Mouse (Mus musculus) spleen, adult 2 months (tissue): ENCODE measurements around the gene Gm20388.

Source experiments
- CTCF ChIP-seq: fragments of 200-500 bp; IDR thresholded peaks from 2 replicates; pipeline ENCODE4 v1.5.1; 2011; ENCODE audit warnings: mild to moderate bottlenecking, inconsistent platforms; ENCODE audit not compliant: insufficient read depth, insufficient read length, insufficient replicate concordance; ENCODE audit errors: extremely low read depth
- POLR2A ChIP-seq: fragments of 200-500 bp; IDR thresholded peaks from 2 replicates; pipeline ENCODE4 v1.6.1; 2011; ENCODE audit warnings: low read depth, low read length, inconsistent platforms

DNA sequence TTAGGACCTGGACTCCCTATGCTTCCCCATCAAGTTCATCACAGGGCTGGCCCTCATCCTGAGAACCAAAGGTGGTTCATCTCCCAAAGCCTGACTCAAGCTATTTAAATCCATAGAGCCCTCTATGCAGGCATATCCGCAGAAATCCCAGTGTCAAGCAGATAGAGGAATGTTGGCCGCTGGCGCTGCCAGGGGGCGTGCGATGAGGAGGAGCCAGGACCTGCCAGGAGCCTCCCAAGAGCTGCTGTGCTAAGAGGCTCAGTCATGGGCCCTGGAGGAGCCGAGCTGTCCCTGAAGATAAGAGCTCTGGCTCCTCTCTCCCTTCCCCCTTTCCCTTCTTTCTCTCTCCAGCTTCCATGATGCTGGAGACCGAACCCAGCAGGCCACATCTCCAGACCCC, 1075.4 kb downstream of the Gm20388 start:
- TF ChIP-seq CTCF: no peak
- TF ChIP-seq POLR2A: no peak
